ENCODE assay signal across 11 mouse cellular contexts in the genomic region with DNA sequence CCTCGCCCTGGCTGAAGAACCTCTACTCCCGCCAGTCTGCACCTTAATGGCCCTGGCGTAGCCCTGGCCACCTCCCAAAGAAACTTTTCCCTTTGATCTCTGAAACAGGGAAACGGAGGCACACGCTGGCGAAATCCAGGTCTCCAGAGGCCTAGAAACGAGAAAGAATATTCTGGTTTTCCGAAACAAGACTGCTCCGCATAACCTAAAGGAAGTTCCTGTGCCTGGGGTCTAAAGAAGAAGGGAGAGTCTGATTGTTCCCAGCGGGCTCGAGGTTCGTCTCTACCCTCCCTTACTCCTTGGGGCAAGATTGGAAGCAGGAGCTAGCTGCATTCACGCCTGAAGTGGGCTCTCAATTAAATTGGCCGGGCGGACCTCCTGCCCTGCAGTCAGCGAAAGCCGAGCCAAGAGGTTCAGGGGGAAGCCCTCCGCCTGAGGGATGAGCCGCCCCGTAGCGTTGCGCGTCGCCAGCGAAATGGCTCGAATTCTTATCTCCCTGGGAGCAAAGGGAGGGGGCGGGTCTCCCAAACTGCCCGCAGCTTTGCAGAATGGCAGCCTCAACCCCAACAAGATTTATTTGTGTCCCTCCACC. TPM values are rescaled to one million over a fixed set of nuclear protein-coding genes. Genes with fewer than 3 reads are reported as not detected.
A peak's percentile ranks its signal among the peaks of the same experiment; 100 is the strongest.
DNase-seq lines count a peak whose midpoint lies in the region; ATAC-seq lines count a peak whose summit lies in the region.
"Had no signal": no experiment of that assay in that cellular context is flagged by ENCODE, and none has a peak within 500 bp of the region (broad histone marks: within the 10 kb centered on the region; RNA-seq: fewer than 3 reads in every experiment).

No protein-coding gene starts in this region.

- 1% methylated on average over 28 of the region's 28 CpGs for WGBS in heart, embryonic 15.5 days
- under 1% methylated on average over 28 of the region's 28 CpGs for WGBS in hindbrain, embryonic 14.5 days

- H3K9me3 ChIP-seq in heart, embryonic 15.5 days (replicated peaks) = no peaks in the 10 kb centered on the region
- no peaks in the 10 kb centered on the region for H3K9me3 ChIP-seq in hindbrain, embryonic 14.5 days (ENCODE audit: control insufficient read depth, low read length)

- no peak overlapping the region for H3K9ac ChIP-seq in heart, embryonic 15.5 days
- no peak overlapping the region for H3K9ac ChIP-seq in hindbrain, embryonic 14.5 days

- H3K4me1 ChIP-seq in heart, embryonic 15.5 days (replicated peaks) = peaks cover 19% of the 10 kb centered on the region
- H3K4me1 ChIP-seq in hindbrain, embryonic 14.5 days (replicated peaks; ENCODE audit: control insufficient read depth, insufficient read depth, low read length) = peaks cover 7% of the 10 kb centered on the region; the same call in 1 of the 2 replicates

- H3K4me3 ChIP-seq in heart, embryonic 15.5 days = peak overlapping the region; percentile 25
- peak overlapping the region; percentile 27; the same call in 1 of the 2 replicates for H3K4me3 ChIP-seq in hindbrain, embryonic 14.5 days (replicated peaks; ENCODE audit: low read length)
- H3K4me3 ChIP-seq: layer of hippocampus, adult 2 months had no signal

- intact Hi-C loops in heart, postnatal 25 days (cut with DNase I) = no loop called here

- no peak for ATAC-seq in heart, embryonic 15.5 days (replicated peaks; ENCODE audit: insufficient number of reproducible peaks, insufficient read depth, low FRiP score, low read depth)
- ATAC-seq in hindbrain, embryonic 14.5 days (ENCODE audit: low FRiP score) = no peak

- no peaks in the 10 kb centered on the region for H3K36me3 ChIP-seq in heart, embryonic 15.5 days
- no peaks in the 10 kb centered on the region for H3K36me3 ChIP-seq in hindbrain, embryonic 14.5 days (replicated peaks; ENCODE audit: control insufficient read depth, insufficient read depth)

- peaks cover 98% of the 10 kb centered on the region for H3K27me3 ChIP-seq in heart, embryonic 15.5 days
- peaks cover 95% of the 10 kb centered on the region for H3K27me3 ChIP-seq in hindbrain, embryonic 14.5 days (ENCODE audit: control insufficient read depth, insufficient read depth, low read length)
- H3K27me3 ChIP-seq: CH12.LX had no signal

- no peak overlapping the region for H3K27ac ChIP-seq in heart, embryonic 15.5 days
- no peak overlapping the region for H3K27ac ChIP-seq in hindbrain, embryonic 14.5 days
- H3K27ac ChIP-seq: layer of hippocampus, adult 2 months had no signal

- no peak for DNase-seq in heart, postnatal 25 days (ENCODE audit: low spot score)
- peak; percentile 72 for DNase-seq in embryo, embryonic 10 days (ENCODE audit: low spot score)
- no peak for DNase-seq in hindbrain, embryonic 14.5 days (ENCODE audit: low spot score)
- DNase-seq in neural tube, embryonic 10.5 days (ENCODE audit: extremely low spot score, low spot score) = peak; percentile 61
- no peak for DNase-seq in frontal cortex, postnatal 36 days (ENCODE audit: low spot score in 2 of 2)
- no peak for DNase-seq in right cerebral cortex, postnatal 14 days
- DNase-seq in cerebellum, adult 18-20 months = no peak
- DNase-seq: right cerebral cortex, postnatal 4 days had no signal

- H3K4me2 ChIP-seq in heart, embryonic 15.5 days = peak overlapping the region; percentile 21; the same call in 1 of the 2 replicates
- H3K4me2 ChIP-seq in hindbrain, embryonic 14.5 days (replicated peaks) = peak overlapping the region; percentile 52

RNA-seq across cellular contexts. Expression of a gene that starts 33.2 kb away (rescaled TPM):
- 0.08 and 0.30 TPM in 2 replicates for polyA plus RNA-seq in heart, embryonic 15.5 days (2015; fragmentation: Nextera tagmentation; extraction: Ambion mirVana)
- total RNA-seq in heart, postnatal 25 days (2021) = under 1 TPM; 0.14 to 0.23 TPM
- polyA plus RNA-seq in hindbrain, embryonic 14.5 days (2014; fragmentation: Nextera tagmentation; extraction: Ambion mirVana) = 9.6 and 10.5 TPM in 2 replicates
- total RNA-seq: CH12.LX had no signal

Comparison
In these comparisons a context has a peak if more than half of its experiments do, and no peak if none do; other contexts are left out.
1. DNase-seq: peak in embryo, embryonic 10 days (single experiment) and neural tube, embryonic 10.5 days (single experiment); none in heart, postnatal 25 days (single experiment), hindbrain, embryonic 14.5 days (single experiment), frontal cortex, postnatal 36 days (0 of 2), right cerebral cortex, postnatal 14 days (single experiment) and cerebellum, adult 18-20 months (0 of 2).